Mouse (Mus musculus) embryonic facial prominence, embryonic 11.5 days (tissue): ENCODE results near the gene 3830417A13Rik. TPM values are rescaled to one million over a fixed set of nuclear protein-coding genes. Genes with fewer than 3 reads are reported as not detected.

Source experiments
- ATAC-seq: fragments of 200-750 bp; cut with Nextera tagmentation; replicated peaks from 2 replicates; pipeline ENCODE4 v1.8.0; 2017; ENCODE audit warnings: low read depth; ENCODE audit not compliant: insufficient number of reproducible peaks, low FRiP score, low TSS enrichment
- DNase-seq: peaks from one replicate; pipeline ENCODE4 v3.0.0-alpha.2; 2015; ENCODE audit warnings: low spot score
- H3K27ac ChIP-seq: fragments of 300-500 bp; sonication (generic); replicated peaks from 2 replicates; pipeline ENCODE4 v1.5.1; 2014; ENCODE audit warnings: mild to moderate bottlenecking, low read depth, low read length, control low read depth
- H3K27me3 ChIP-seq: fragments of 300-500 bp; sonication (generic); 2 replicates; pipeline ENCODE4 v1.6.1; 2014; ENCODE audit warnings: mild to moderate bottlenecking, low read length, moderate library complexity, mixed read lengths; ENCODE audit not compliant: control insufficient read depth, insufficient read depth
- H3K36me3 ChIP-seq: fragments of 300-500 bp; sonication (generic); replicated peaks from 2 replicates; pipeline ENCODE4 v1.6.1; 2014; ENCODE audit warnings: low read depth, mild to moderate bottlenecking, low read length, moderate library complexity, mixed read lengths; ENCODE audit not compliant: control insufficient read depth, insufficient read depth
- H3K4me1 ChIP-seq: fragments of 300-500 bp; sonication (generic); 2 replicates; pipeline ENCODE4 v1.6.1; 2014; ENCODE audit warnings: low read length, mixed read lengths; ENCODE audit not compliant: control insufficient read depth, insufficient read depth
- H3K4me2 ChIP-seq: fragments of 300-500 bp; sonication (generic); 2 replicates; pipeline ENCODE4 v1.6.1; 2014; ENCODE audit warnings: low read depth, mild to moderate bottlenecking, control low read depth, low read length, moderate library complexity
- H3K4me3 ChIP-seq: fragments of 300-500 bp; sonication (generic); 2 replicates; pipeline ENCODE4 v1.5.1; 2014; ENCODE audit warnings: low read depth, low read length, control low read depth
- H3K9ac ChIP-seq: fragments of 300-500 bp; sonication (generic); replicated peaks from 2 replicates; pipeline ENCODE4 v1.6.1; 2014; ENCODE audit warnings: mild to moderate bottlenecking, control low read depth, low read length
- H3K9me3 ChIP-seq: fragments of 300-500 bp; sonication (generic); replicated peaks from 2 replicates; pipeline ENCODE4 v1.6.1; 2016; ENCODE audit warnings: mild to moderate bottlenecking, low read length, inconsistent platforms, mixed read lengths; ENCODE audit not compliant: control insufficient read depth
- WGBS: fragments of 180-500 bp; shearing (Covaris S2); extraction: QIAGEN DNeasy Blood & Tissue Kit; methylation state at CpG from one replicate; pipeline ENCODE4 v1.1.7; 2014; 5-methylcytosine and 5-hydroxymethylcytosine counted together
- polyA plus RNA-seq: library from polyadenylated mRNA; unstranded; fragments of >200 nt; fragmentation: Nextera tagmentation; extraction: Ambion mirVana; gene quantifications from 2 replicates; pipeline ENCODE4 v1.2.1, GENCODE M21; 2014

3830417A13Rik gene
- polyA plus RNA-seq, result 0.53 and 1.2 TPM in 2 replicates

- ATAC-seq (no peak), DNase-seq (no peak)
- H3K4me3 ChIP-seq, result no peak within 1 kb of the TSS
- H3K9ac ChIP-seq, result no peak within 1 kb of the TSS
- H3K36me3 ChIP-seq, result no peaks in the 10 kb centered on the region
- no peaks in the 10 kb centered on the region for H3K4me1 ChIP-seq
- no peak within 1 kb of the TSS for H3K27ac ChIP-seq
- WGBS, result 83% methylated on average over 11 of the region's 11 CpGs
- H3K9me3 ChIP-seq, result no peaks in the 10 kb centered on the region
- no peaks in the 10 kb centered on the region for H3K27me3 ChIP-seq
- no peak within 1 kb of the TSS for H3K4me2 ChIP-seq
Observed at GRCm38 (mm10) chrX:64173248-64173647, at the start of gene 3830417A13Rik. 3830417A13Rik (plus strand) TSS chrX:64173548.

GRCm38 (mm10) chrX:64152098-64152497 is 21.2 kb upstream of the 3830417A13Rik start, which contains the start of gene Gm6760:
Gm6760 (minus strand) TSS chrX:64152198.
- no peaks in the 10 kb centered on the region for H3K36me3 ChIP-seq
- no peak within 1 kb of the TSS for H3K27ac ChIP-seq
- H3K4me2 ChIP-seq, result no peak within 1 kb of the TSS
- H3K4me3 ChIP-seq, result no peak within 1 kb of the TSS
- ATAC-seq, result no peak
- no peaks in the 10 kb centered on the region for H3K27me3 ChIP-seq
- 61% methylated on average over 2 of the region's 2 CpGs for WGBS
- H3K9me3 ChIP-seq, result no peaks in the 10 kb centered on the region
- DNase-seq, result no peak
- H3K9ac ChIP-seq, result no peak within 1 kb of the TSS
- H3K4me1 ChIP-seq, result no peaks in the 10 kb centered on the region

- no peaks in the 10 kb centered on the region for H3K4me1 ChIP-seq
- H3K9ac ChIP-seq, result no peak overlapping the region
- no peaks in the 10 kb centered on the region for H3K9me3 ChIP-seq
- no peaks in the 10 kb centered on the region for H3K27me3 ChIP-seq
- H3K27ac ChIP-seq, result no peak overlapping the region
- ATAC-seq (no peak), DNase-seq (no peak)
- H3K36me3 ChIP-seq, result no peaks in the 10 kb centered on the region
- no peak overlapping the region for H3K4me3 ChIP-seq
- H3K4me2 ChIP-seq, result no peak overlapping the region
Observed at GRCm38 (mm10) chrX:64181246-64181645, 7.9 kb downstream of the 3830417A13Rik start.

Other genes with a start within 250 kb of the 3830417A13Rik start
- gene Gm6760, start 21.4 kb upstream of the 3830417A13Rik start, polyA plus RNA-seq, result not detected in 2 replicates
- gene Slitrk4, start 103.4 kb downstream of the 3830417A13Rik start, polyA plus RNA-seq, result 3.1 and 3.9 TPM in 2 replicates